Comparison of ENCODE assay signal across 19 mouse cellular contexts in the genomic region with DNA sequence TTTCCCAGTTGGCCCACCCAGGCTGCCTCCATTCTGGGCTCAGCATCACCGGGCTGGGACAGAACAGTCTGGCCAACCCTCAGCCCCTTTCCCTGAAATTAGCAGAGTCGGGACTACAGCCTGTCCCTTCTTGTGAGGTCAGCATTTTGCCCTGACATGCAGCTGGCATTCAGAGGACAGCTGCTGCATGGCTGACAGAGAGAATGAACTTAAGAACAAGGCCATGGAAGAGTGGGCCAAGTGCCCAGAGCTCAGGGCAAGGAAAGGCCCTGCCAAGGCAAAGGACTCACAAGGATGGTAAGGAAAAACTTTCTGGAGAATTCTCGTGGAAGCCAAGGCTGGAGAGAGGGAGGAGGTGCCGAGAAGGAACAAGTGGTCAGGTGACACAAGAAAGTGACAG. TPM values are rescaled to one million over a fixed set of nuclear protein-coding genes. Genes with fewer than 3 reads are reported as not detected.
A peak's percentile ranks its signal among the peaks of the same experiment; 100 is the strongest.
DNase-seq lines count a peak whose midpoint lies in the region; ATAC-seq and TF ChIP-seq lines count a peak whose summit lies in the region.
"Had no signal": no experiment of that assay in that cellular context is flagged by ENCODE, and none has a peak within 500 bp of the region (broad histone marks: within the 10 kb centered on the region; RNA-seq: fewer than 3 reads in every experiment).

No protein-coding gene starts in this region.

- no peaks in the 10 kb centered on the region for H3K36me3 ChIP-seq in kidney, adult 2 months (ENCODE audit: control insufficient read depth, insufficient read depth, low read length)
- no peaks in the 10 kb centered on the region for H3K36me3 ChIP-seq in limb, embryonic 10.5 days
- H3K36me3 ChIP-seq: heart, embryonic 13.5 days; hindbrain, embryonic 10.5 days; stomach, embryonic 15.5 days had no signal

- no peak for TF ChIP-seq CTCF in kidney, adult 2 months (conservative IDR thresholded peaks at IDR 0.05; ENCODE audit: insufficient read depth, insufficient read length, low read depth, low read length)

- H3K4me3 ChIP-seq in kidney, adult 2 months (ENCODE audit: insufficient read depth, low read depth, low read length): no peak overlapping the region
- H3K4me3 ChIP-seq in limb, embryonic 10.5 days: no peak overlapping the region
- H3K4me3 ChIP-seq: heart, embryonic 13.5 days; hindbrain, embryonic 10.5 days; limb, embryonic 12.5 days; neural tube, embryonic 13.5 days; stomach, embryonic 15.5 days had no signal

- no peak for ATAC-seq in granulocyte monocyte progenitor cell, adult 5-6 weeks (replicated peaks; ENCODE audit: poor library complexity, severe bottlenecking)
- no peak for ATAC-seq in CD4-positive, CD25-positive, alpha-beta regulatory T cell, adult 4 months
- ATAC-seq: midbrain, embryonic 16.5 days had no signal

- no peak overlapping the region for H3K27ac ChIP-seq in kidney, adult 2 months (ENCODE audit: insufficient read depth, low read depth, low read length)
- peak overlapping the region; percentile 64 for H3K27ac ChIP-seq in limb, embryonic 10.5 days
- H3K27ac ChIP-seq: heart, embryonic 13.5 days; hindbrain, embryonic 10.5 days; neural tube, embryonic 13.5 days; stomach, embryonic 15.5 days had no signal

- H3K4me1 ChIP-seq in kidney, adult 2 months (ENCODE audit: control insufficient read depth, insufficient read depth, low read length): no peaks in the 10 kb centered on the region
- peaks cover 28% of the 10 kb centered on the region for H3K4me1 ChIP-seq in limb, embryonic 10.5 days

- peak; percentile 24 for DNase-seq in kidney, adult 2 months
- DNase-seq in kidney, postnatal 14 days: no peak
- DNase-seq in adrenal gland, adult 2 months: peak; percentile 74
- peak; percentile 48 for DNase-seq in adrenal gland, postnatal 25 days
- DNase-seq in limb, embryonic 10.5 days (ENCODE audit: low spot score): no peak
- DNase-seq: cerebellum, adult 2 months; lung, adult 2 months; retina, postnatal 1 day had no signal

- no peaks in the 10 kb centered on the region for H3K27me3 ChIP-seq in kidney, adult 2 months (replicated peaks; ENCODE audit: control insufficient read depth, insufficient read depth, low read length)
- H3K27me3 ChIP-seq in limb, embryonic 10.5 days (ENCODE audit: low read depth, poor library complexity, severe bottlenecking): peaks cover 36% of the 10 kb centered on the region
- H3K27me3 ChIP-seq: neural tube, embryonic 13.5 days; stomach, embryonic 15.5 days had no signal

- H3K9me3 ChIP-seq in limb, embryonic 10.5 days (replicated peaks): no peaks in the 10 kb centered on the region
- H3K9me3 ChIP-seq: heart, embryonic 13.5 days; hindbrain, embryonic 10.5 days; limb, embryonic 12.5 days; neural tube, embryonic 13.5 days; stomach, embryonic 15.5 days had no signal

- no peak for TF ChIP-seq POLR2A in kidney, adult 2 months (IDR thresholded peaks at IDR 0.05; ENCODE audit: low read depth, low read length)

- 40% methylated on average over 4 of the region's 4 CpGs for WGBS in kidney, adult 2 months
- 27% methylated on average over 4 of the region's 4 CpGs for WGBS in limb, embryonic 10.5 days

RNA-seq across cellular contexts. Expression of gene Gprin2, which starts 4.7 kb away (rescaled TPM):
- 0.11 and 0.20 TPM in 2 replicates for polyA plus RNA-seq in kidney, adult 2 months (2012; rRNA removed)
- total RNA-seq in adrenal gland, adult 2 months (2021): 1 to 10 TPM; 1.4 to 2.8 TPM
- 0.85 and 1.3 TPM in 2 replicates for polyA plus RNA-seq in adrenal gland, adult 2 months (2012; rRNA removed)
- total RNA-seq in adrenal gland, postnatal 25 days (2021): 0.76 and 2.5 TPM in 2 replicates
- 0.43 TPM in 2 replicates for polyA plus RNA-seq in limb, embryonic 10.5 days (2016; fragmentation: Nextera tagmentation; extraction: Ambion mirVana)
- total RNA-seq in granulocyte monocyte progenitor cell, adult 5-6 weeks (2014; fragmentation: Nextera tagmentation): not detected in 2 replicates
- total RNA-seq in granulocyte monocyte progenitor cell, adult 5-6 weeks (2017): not detected in 2 replicates
- under 1 TPM in 1 of 2 experiments, not detected in 1; 0.05 TPM for polyA plus RNA-seq in CD4-positive, CD25-positive, alpha-beta regulatory T cell, adult 4 months (2017; shearing (Covaris generic))
- total RNA-seq: megakaryocyte progenitor cell, adult 5-6 weeks had no signal

RNA-seq across cellular contexts. Expression of gene Syt15, which starts 22.7 kb away (rescaled TPM):
- 1.3 and 1.5 TPM in 2 replicates for polyA plus RNA-seq in kidney, adult 2 months (2012; rRNA removed)
- under 1 TPM; 0.17 to 0.24 TPM for total RNA-seq in adrenal gland, adult 2 months (2021)
- polyA plus RNA-seq in adrenal gland, adult 2 months (2012; rRNA removed): 0.52 and 0.85 TPM in 2 replicates
- 0.33 TPM in 1 of 2 replicates, not detected in the other for total RNA-seq in adrenal gland, postnatal 25 days (2021)
- polyA plus RNA-seq in limb, embryonic 10.5 days (2016; fragmentation: Nextera tagmentation; extraction: Ambion mirVana): 0.05 TPM in 1 of 2 replicates, not detected in the other
- total RNA-seq in granulocyte monocyte progenitor cell, adult 5-6 weeks (2014; fragmentation: Nextera tagmentation): not detected in 2 replicates
- not detected in 2 replicates for total RNA-seq in granulocyte monocyte progenitor cell, adult 5-6 weeks (2017)
- under 1 TPM; 0.23 to 0.27 TPM for polyA plus RNA-seq in CD4-positive, CD25-positive, alpha-beta regulatory T cell, adult 4 months (2017; shearing (Covaris generic))
- total RNA-seq: megakaryocyte progenitor cell, adult 5-6 weeks; MEL had no signal

RNA-seq across cellular contexts. Expression of gene Npy4r, which starts 44.4 kb away (rescaled TPM):
- 0.03 and 0.06 TPM in 2 replicates for polyA plus RNA-seq in kidney, adult 2 months (2012; rRNA removed)
- under 1 TPM; 0.09 to 0.10 TPM for total RNA-seq in adrenal gland, adult 2 months (2021)
- polyA plus RNA-seq in adrenal gland, adult 2 months (2012; rRNA removed): 0.02 and 0.15 TPM in 2 replicates
- 0.15 TPM in 1 of 2 replicates, not detected in the other for total RNA-seq in adrenal gland, postnatal 25 days (2021)
- not detected in 2 replicates for polyA plus RNA-seq in limb, embryonic 10.5 days (2016; fragmentation: Nextera tagmentation; extraction: Ambion mirVana)
- total RNA-seq in granulocyte monocyte progenitor cell, adult 5-6 weeks (2014; fragmentation: Nextera tagmentation): not detected in 2 replicates
- total RNA-seq in granulocyte monocyte progenitor cell, adult 5-6 weeks (2017): not detected in 2 replicates
- polyA plus RNA-seq in CD4-positive, CD25-positive, alpha-beta regulatory T cell, adult 4 months (2017; shearing (Covaris generic)): not detected
- total RNA-seq: megakaryocyte progenitor cell, adult 5-6 weeks; MEL had no signal
- polyA plus RNA-seq: cortical plate, adult 2 months; hindbrain, embryonic 10.5 days; limb, embryonic 12.5 days; neural tube, embryonic 13.5 days had no signal

Comparison
In these comparisons a context has a peak if more than half of its experiments do, and no peak if none do; other contexts are left out.
1. DNase-seq: peak in kidney, adult 2 months (single experiment), adrenal gland, adult 2 months (single experiment) and adrenal gland, postnatal 25 days (single experiment); none in kidney, postnatal 14 days (single experiment) and limb, embryonic 10.5 days (single experiment).